Mouse (Mus musculus): ENCODE measurements around the gene Gm49353. TPM values are rescaled to one million over a fixed set of nuclear protein-coding genes. Genes with fewer than 3 reads are reported as not detected.

The Gm49353 gene
- under 1 TPM in 1 of 2 experiments, not detected in 1; 0.75 TPM for total RNA-seq (2021)
- long read RNA-seq, experiment 1: 0 reads
- long read RNA-seq, experiment 2: 0 reads

- DNase-seq: no peak
Observed at GRCm38 (mm10) chr10:29198642-29199041, at the start of gene Gm49353. Gene Gm49353 (plus strand): TSS chr10:29198954.

- DNase-seq: no peak
Observed at GRCm38 (mm10) chr10:29155304-29155703, 43.5 kb upstream of the Gm49353 start.

- no peak for DNase-seq
Observed at GRCm38 (mm10) chr10:29161664-29162063, 37.1 kb upstream of the Gm49353 start.

- no peak for DNase-seq
Observed at GRCm38 (mm10) chr10:29173778-29174177, 25.0 kb upstream of the Gm49353 start.

GRCm38 (mm10) chr10:29175656-29176055 is 23.1 kb upstream of the Gm49353 start:
- no peak for DNase-seq

- DNase-seq: no peak
Observed at GRCm38 (mm10) chr10:29176881-29177280, 21.9 kb upstream of the Gm49353 start.

- no peak for DNase-seq
Observed at GRCm38 (mm10) chr10:29178003-29178402, 20.8 kb upstream of the Gm49353 start.

GRCm38 (mm10) chr10:29180210-29180609 is 18.5 kb upstream of the Gm49353 start:
- DNase-seq: no peak

GRCm38 (mm10) chr10:29181046-29181445 is 17.7 kb upstream of the Gm49353 start:
- no peak for DNase-seq

- DNase-seq: no peak
Observed at GRCm38 (mm10) chr10:29193769-29194168, 5.0 kb upstream of the Gm49353 start.

GRCm38 (mm10) chr10:29196811-29197210 is 1.9 kb upstream of the Gm49353 start:
- no peak for DNase-seq

- no peak for DNase-seq
Observed at GRCm38 (mm10) chr10:29199835-29200234, 1.1 kb downstream of the Gm49353 start.

GRCm38 (mm10) chr10:29200609-29201008 is 1.9 kb downstream of the Gm49353 start:
- no peak for DNase-seq

GRCm38 (mm10) chr10:29206730-29207129 is 8.0 kb downstream of the Gm49353 start:
- no peak for DNase-seq

GRCm38 (mm10) chr10:29208735-29209134 is 10.0 kb downstream of the Gm49353 start:
- peak; percentile 16 for DNase-seq

GRCm38 (mm10) chr10:29211453-29211852 is 12.7 kb downstream of the Gm49353 start, which contains the start of gene 9330159F19Rik:
Gene 9330159F19Rik (plus strand): TSS chr10:29211606.
- peak; percentile 64 for DNase-seq

- DNase-seq: no peak
Observed at GRCm38 (mm10) chr10:29213534-29214100, 14.9 kb downstream of the Gm49353 start.

GRCm38 (mm10) chr10:29216957-29217356 is 18.2 kb downstream of the Gm49353 start:
- no peak for DNase-seq

- DNase-seq: no peak
Observed at GRCm38 (mm10) chr10:29217451-29217850, 18.7 kb downstream of the Gm49353 start.

GRCm38 (mm10) chr10:29225329-29225728 is 26.6 kb downstream of the Gm49353 start:
- DNase-seq: no peak

GRCm38 (mm10) chr10:29231208-29231607 is 32.5 kb downstream of the Gm49353 start:
- no peak for DNase-seq

All from gastrocnemius, postnatal 25 days (tissue).